Mouse (Mus musculus) left cerebral cortex, adult 18-20 months (tissue): ENCODE measurements at regions not wholly inside any gene's neighbourhood (a gene's known extent, or its start where the extent isn't known, plus 50 kb on each side); places are given as distances from the start of the nearest gene placed in this dataset.
"Not testable (repeated sequence)": the region's sequence is repeated elsewhere in the genome, so short reads cannot be mapped to it uniquely, and the experiment has no call there.

Experiments used
- DNase-seq, 2 experiments: peaks; one replicate each; pipeline ENCODE4 v3.0.0; 2021 to 2022; ENCODE audit warnings: low spot score in 2 of 2, mixed read lengths in 1 of 2

DNA sequence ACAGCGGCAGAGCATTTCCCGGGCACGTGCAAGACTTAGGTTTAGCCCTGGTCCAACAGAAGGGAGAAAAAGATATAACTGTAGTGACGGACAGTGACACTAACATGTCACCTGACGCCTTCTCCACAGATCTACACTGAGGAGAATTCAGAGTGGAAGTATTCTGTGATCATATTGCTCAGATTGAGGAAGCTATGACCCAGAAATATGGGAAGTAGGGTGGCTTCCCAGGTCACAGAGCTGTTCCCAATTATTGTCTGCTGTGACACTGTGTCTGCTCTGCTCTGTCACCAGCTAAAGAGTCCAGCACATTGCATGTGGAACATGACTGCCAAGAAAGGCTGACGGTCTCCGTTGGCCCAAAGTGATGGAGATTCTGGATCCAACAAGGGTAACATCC lies 167.0 kb downstream of the Tomm20 start:
- DNase-seq = no peak

- DNase-seq = no peak
Measured at GRCm38 (mm10) chr8:126778131-126778530, 167.5 kb downstream of the Tomm20 start.

DNA sequence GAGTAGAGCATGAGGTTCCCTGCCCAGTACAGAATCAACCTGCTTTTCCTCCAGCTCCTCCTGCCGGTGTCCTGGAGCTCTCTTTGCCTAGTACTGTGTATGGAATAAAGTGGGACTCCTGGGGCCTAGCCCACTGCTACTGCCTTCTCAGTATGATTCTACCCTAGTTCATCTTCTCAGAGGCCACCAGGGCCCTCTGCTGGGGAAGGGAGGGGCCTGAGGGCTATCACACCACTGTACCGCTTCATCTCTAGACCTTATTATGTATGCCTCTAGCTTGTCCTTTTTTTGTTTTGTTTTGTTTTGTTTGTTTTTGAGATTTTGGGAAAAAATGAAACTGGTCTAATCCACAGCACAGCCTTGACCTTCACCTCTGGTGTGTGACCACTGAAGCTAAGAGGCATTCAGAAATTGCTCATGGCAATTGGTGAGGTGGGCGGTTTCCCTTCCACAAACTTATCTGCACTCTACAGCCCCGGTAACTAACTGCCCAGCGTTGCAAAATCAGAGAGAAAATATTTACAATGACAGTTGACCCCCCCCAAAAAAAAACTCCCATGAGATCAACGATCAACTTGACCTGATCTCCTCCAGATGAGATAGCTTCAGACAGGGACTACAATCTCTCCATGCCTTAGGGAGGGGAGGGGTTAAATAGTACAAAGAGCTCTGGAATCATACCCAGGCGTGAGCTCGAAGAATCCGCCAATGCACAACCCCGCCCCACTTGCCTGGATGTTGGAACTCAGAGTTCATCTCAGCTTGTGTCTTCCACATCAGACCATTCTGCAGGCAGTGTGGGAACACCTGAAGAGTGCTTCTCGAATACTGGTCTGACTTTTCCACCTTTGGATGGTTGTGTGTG lies 168.8 kb downstream of the Tomm20 start:
- no peak for DNase-seq

GRCm38 (mm10) chr8:126775334-126775733 lies 170.3 kb downstream of the Tomm20 start:
- no peak for DNase-seq

GRCm38 (mm10) chr8:126774816-126775215 lies 170.8 kb downstream of the Tomm20 start:
- no peak for DNase-seq

GRCm38 (mm10) chr8:126772748-126773147 lies 172.9 kb downstream of the Tomm20 start:
- DNase-seq = no peak

GRCm38 (mm10) chr8:126772194-126772593 lies 173.4 kb downstream of the Tomm20 start:
- DNase-seq = no peak

DNA sequence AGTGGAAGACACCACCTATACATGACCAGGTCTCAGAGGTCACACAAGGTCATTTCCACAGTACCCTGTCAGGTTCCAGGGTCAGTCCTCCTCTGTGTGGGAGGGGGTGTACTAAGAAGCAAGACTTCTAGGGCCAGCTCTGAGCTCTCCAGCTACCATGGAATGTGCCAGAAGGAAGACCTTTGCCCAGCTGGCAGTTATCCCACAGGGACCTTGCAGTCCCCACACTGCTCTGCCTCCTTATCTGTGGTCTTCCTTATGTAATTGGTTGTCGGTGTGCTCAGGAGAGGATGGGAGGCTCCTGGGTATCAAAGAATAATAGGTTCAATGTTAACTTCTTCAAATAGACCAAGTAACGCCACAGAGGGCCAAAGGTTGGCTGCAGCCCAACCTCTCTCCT lies 175.3 kb downstream of the Tomm20 start:
- not testable (repeated sequence) for DNase-seq

GRCm38 (mm10) chr8:126768142-126768541 lies 174.4 kb upstream of the Irf2bp2 start:
- DNase-seq = no peak

- no peak for DNase-seq
Measured at GRCm38 (mm10) chr8:126767341-126767740, 173.6 kb upstream of the Irf2bp2 start.

DNA sequence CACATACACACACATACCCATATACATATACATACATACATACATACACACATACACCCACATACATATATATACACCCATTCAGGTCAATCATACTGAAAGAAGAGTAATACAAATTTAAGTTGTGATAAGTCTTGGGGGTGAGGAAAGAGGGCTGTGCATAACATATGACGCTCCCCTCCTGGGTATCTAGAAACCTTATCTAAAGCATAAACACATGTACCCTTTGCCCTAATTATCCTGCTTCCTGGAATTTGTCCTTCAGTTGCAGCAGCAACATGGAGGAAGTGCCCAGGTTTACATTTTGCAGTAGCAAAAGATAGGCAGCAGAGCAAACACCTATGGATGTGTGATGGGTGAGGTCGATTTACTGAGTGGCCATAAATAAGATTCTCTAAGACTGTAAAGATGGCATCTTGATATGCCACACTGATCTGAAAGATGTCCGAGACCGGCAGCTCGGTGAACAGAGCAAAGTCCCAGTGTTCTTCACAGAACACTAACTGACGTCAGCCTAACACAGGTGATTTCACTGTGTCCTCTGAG lies 172.0 kb upstream of the Irf2bp2 start:
- no peak for DNase-seq

- no peak for DNase-seq
Measured at GRCm38 (mm10) chr8:126763600-126763999, 169.8 kb upstream of the Irf2bp2 start.

DNA sequence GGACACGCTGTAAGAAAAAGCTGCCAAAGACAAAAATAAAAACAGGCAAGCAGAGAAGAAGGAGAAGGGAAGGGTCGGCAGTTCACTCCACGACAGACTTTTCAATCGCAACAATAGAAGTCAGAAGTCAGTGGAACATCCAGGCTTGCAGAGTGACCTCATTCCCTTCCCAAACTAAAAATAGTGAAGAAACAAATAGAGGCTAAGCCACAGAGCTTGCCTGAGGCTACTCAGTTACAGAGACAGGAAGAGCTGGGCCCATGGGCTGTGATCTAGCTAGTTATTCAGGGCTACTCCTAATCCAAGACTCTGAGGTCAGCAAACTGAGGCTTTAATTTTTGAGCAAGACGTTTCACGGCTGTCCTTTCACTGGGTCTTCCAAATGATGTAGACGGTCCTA lies 165.9 kb upstream of the Irf2bp2 start:
- DNase-seq = no peak

DNA sequence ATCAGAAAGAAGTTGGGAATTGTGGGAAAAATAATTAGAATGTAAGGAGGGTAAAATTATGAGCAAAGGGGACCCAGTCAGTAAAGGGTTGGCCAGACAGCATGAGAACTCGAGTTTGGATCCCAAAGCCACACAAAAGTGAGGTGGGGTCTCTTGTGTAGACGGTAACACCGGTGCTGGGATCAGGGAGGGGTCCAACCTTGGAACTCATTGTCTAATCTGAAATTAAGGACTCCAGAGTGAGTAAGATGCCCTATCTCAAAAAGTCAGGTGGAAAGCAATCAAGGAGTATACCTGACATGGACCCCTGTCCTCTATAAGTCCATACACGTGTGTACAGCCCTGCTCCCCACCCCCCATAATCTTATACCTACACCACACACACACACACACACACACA lies 165.2 kb upstream of the Irf2bp2 start:
- no peak for DNase-seq

DNA sequence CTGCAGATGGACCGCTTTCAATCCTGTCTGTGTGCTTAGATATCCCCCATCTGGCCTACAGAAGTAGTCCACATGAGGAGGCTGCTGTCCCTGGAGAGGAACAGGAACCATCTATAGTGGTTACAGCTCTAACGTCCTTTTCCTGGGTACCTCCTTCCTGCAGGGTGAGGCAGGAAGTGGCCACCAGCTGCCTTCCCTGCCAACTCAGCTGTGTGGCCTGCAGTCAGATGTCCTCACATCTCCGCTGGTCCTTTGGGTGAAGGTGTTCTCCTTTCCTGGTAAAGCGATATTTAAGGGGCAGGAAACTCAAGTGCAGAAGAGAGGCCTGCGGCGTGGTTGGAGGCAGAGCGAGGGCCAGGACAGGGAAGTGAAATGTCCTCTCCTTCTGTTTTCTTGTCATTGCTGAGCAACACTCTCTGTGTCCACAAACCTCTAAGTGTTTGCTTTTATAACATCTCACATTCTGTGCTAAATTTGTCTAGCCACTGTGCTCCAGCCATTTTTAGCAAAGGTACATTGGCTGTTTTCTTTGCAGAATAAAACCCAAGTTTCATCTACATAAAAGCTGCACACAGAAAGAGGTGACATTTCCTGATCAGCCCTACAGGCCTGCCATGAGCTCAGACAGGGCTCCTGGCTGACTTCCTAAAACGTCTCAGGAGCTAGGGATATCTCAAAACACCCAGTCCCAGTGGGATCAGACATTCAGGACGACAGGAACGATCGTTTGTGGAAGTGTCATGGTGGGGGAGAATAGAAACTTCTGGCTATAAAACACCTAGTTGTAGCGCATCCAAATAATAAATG lies 164.4 kb upstream of the Irf2bp2 start:
- peak; percentile 21 to 25 for DNase-seq

GRCm38 (mm10) chr8:126756300-126757097 lies 162.7 kb upstream of the Irf2bp2 start:
- no peak for DNase-seq

DNA sequence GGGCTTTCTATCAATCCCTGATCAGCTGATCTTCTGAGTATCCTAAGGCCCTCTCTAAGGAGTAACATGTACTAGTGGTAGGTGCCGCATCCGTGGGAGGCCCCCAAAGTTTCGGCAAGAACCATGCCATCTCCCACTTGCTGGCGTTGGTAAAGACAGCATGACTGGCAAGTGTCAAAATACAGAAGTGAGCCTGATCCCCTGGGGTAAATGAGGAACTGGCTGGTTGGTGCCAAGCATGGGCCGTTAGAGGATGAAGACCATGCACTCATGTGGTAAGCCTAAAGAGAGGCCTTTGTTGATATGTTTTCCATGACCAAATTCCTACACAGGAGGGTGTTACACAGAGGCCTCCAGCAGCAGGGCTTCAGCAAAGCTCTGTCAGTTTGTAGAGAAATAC lies 161.9 kb upstream of the Irf2bp2 start:
- no peak for DNase-seq

- DNase-seq = no peak
Measured at GRCm38 (mm10) chr8:126754361-126754809, 160.6 kb upstream of the Irf2bp2 start.

DNA sequence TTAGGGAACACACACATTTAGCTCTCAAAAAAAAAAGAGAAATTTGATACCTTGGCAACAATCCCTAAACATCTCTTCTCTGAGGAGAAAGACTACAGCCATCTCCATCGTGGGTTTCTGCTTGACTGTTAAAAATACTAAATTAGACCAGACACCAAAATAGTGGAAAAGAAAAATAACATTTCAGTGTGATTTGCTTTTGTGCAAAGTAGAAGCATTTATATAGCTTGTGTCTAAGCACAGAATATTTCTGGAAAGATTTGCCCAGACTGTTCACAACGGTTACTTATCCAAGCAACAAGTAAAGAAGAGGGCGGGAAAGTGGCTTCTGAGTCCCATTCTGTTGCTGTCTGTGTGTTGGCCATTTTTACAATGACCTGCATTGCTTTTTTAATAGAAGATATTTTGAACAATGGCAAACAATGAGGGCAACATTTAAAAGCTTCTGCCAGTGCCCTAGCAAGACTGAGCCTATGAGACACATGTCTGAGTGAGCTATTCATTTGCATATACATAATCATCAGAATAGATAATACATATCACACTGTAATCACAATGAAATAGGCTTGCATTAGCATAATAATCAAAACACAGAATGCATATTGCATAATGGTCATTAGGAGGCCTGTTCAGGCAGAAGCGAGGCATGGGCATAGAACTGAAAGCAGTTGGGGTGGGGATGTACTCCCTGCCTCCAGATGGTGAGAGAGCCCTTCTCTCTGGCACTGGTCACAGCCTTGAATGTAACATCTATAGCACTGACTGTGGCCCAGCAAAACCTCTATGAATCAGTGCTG lies 159.5 kb upstream of the Irf2bp2 start:
- DNase-seq = no peak

DNA sequence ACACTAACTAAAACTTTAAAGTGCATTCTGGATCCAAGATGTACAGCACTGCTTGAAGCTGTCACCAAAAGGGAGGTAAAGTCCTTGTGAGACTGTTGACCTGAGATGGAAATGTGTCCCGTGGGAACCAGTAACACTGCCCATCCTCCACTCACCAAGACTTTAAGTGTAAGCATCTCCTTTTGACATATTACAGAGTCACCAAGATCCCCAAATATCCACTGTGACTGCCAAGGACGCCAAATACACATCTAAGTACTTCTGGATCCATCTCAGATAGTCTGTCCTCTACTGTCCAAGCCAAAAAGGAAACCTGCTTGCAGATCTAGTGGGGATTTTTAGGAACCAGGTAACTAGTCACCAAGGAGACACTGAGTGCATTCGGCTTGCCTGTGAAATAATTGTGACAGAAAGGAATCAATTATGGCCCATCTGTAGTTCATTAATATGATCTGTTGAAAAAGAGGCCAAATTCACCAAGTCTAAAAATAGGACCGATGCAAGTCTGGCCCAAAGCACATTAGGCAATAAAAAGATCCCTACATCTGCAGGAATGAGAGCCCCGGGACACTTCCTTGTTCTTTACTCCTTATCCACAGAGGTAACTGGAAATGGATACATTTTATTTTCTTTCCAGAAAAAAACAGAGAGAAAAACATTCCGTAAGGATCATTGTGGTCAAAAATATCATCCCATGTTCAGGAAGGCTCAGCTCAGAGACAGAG lies 157.8 kb upstream of the Irf2bp2 start:
- DNase-seq = no peak
